Mouse (Mus musculus) olfactory bulb, adult 2 months (tissue): ENCODE data around the gene Poc1a.

Experiments
- CTCF ChIP-seq: fragments of 200-500 bp; IDR thresholded peaks from 2 replicates; pipeline ENCODE4 v1.5.1; 2012; ENCODE audit warnings: low read depth, mild to moderate bottlenecking, low read length, moderate library complexity; ENCODE audit not compliant: insufficient read depth
- POLR2A ChIP-seq: fragments of 200-500 bp; IDR thresholded peaks from 2 replicates; pipeline ENCODE4 v1.6.1; 2012; ENCODE audit warnings: mild to moderate bottlenecking, low read depth, low read length, moderate library complexity; ENCODE audit not compliant: insufficient read depth

DNA sequence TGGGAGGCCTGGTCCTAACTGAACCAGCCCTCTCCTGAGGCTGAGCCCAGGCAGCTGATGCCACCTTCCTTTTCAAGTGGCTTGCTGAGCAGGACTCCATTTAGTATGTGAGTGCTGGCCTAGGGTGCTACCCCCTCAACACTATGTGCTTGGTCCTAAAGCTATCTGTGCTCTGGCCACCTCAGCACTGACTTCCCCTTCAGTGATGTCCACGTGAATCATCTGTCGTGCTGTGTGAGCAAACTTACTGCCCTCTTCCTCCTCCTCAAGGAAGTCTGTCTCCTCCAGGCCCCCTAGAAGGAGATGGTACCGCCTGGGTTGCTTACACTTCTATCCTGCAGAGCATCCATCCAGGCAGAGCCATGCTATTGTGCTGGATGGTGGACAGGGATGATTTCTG is 51.9 kb downstream of the Poc1a start:
- no peak for TF ChIP-seq POLR2A
- no peak for TF ChIP-seq CTCF
